Mouse (Mus musculus) testis, postnatal 10 days (tissue): ENCODE data around the gene Chek2.
"Not testable (repeated sequence)": the region's sequence is repeated elsewhere in the genome, so short reads cannot be mapped to it uniquely, and the experiment has no call there.

Source experiments
- DNase-seq: peaks from one replicate; pipeline ENCODE4 v3.0.0; 2021; ENCODE audit warnings: low spot score

Chek2 gene

DNA sequence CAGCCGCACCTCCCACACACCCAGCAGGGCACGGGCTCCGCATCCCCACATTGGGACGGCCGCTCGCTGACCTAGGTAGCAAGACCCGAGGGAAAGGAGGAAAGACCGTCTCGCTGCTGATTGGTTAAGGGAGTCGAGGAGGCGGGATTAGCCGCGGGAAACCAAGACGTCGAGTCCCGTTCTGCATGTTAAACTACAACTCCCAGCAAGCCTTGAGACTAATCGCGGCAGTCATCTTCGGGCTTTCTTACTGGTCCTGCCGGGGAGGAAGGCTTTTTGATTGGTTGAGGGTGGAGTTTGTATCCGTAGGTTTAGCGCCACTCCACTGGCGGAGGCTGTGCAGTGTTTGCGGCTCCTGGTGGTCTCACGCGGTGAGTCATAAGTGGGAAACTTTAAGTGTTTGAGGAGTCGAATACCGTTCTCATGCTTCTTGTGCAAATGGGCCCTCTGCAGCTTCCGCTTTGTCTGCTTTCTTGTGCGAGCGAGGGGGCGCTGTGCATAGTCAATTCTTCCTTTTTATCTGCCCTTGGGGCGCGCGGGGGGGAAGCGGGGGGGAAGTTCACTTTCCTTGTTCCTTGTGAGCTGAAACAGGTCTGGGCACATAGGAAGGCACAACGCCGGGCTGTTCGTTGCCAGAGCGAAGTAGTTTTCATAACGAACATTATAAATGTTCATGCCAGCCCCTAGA is at the start of gene Chek2, which contains the start of gene Hscb:
Gene Chek2, plus strand, starts transcription at position 302 of the 688 bp plus-strand sequence.
Gene Hscb, minus strand, starts transcription at position 100 of the 688 bp plus-strand sequence.
- DNase-seq, result peak; percentile 97

DNA sequence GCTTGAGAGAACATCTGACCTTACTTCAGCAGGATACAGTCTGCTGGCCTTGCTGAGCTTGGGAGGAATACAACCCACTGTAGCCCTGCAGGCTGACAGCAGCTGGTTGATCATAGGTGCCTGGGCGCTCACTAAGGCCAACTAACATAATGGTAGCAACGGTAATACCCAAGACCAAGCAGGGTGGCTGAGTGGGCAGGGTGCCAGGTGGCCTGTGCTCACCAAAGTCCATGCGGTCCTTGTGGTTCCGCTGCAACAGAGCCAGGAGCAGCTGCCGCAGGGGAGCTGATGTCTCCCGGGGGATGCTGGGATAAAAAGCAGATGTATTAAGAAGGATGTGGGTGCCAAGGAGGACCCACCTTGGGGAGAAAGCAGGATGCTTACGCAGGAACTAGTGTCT is 45.4 kb upstream of the Chek2 start:
- no peak for DNase-seq

DNA sequence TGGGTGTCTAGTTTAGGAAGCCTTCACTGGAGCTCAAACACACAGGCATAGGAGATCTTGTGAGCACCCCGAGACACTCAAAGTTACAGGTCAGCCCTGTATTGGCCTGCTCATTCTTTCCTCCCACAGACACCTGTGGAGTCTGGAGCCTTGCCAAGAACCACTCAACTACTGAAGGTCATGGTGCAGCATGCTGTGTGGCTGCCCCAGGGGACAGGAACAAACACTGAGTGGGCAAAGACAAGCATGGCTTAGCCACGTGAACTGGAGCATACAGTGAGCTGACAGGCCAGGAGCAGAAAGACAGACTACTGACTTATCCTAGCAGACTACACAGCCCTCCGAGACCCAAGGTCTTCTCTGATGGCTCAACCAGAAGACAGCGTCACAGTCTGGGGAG is 42.1 kb upstream of the Chek2 start:
- DNase-seq, result no peak

DNA sequence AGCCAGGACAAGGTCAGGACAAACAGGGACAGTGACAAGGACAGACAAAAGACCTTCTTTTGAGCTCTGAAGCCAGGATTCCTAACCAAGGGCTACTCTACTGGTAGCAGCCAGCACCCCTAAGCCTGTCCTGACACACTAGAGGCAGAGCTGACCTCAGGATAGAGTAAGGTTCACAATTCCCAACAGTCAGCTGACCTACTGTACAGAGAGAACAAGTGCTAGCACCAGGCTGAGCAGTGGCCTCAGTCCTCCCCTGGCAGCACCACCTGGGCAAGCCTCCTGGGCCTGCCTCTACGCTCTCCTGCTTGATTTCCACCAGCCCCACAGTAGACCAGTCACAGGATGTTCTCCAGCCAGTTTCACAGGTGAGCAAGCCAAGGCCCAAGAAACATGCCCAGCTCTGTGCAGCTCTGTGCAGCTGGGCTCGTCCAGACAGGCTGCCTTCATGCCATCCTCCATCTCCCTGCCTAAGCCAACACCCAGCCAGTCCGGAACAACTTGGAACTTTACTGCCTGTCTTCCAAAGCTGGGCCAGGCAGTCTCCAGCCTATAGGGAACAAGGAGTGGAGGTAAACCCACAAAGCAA is 38.6 kb upstream of the Chek2 start:
- no peak for DNase-seq

DNA sequence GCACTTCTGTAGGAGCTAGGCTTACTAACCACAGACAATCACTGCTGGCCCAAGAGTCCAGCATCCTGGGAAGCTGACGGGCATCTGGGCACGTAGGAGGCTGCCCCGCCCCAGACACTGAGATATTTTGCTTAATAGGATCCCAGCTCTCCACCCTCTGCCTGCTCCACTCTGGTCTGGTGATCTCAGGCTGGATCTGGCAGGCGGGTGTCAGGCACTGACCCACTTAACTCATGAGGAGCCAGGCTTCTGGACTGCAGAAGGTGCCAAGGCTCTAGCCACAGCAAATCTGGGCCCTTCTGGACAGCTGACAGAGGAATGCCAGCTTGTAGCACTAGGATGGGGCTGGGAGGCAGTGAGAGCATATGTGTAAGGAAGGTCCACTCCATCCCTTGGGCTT is 37.6 kb upstream of the Chek2 start:
- no peak for DNase-seq

DNA sequence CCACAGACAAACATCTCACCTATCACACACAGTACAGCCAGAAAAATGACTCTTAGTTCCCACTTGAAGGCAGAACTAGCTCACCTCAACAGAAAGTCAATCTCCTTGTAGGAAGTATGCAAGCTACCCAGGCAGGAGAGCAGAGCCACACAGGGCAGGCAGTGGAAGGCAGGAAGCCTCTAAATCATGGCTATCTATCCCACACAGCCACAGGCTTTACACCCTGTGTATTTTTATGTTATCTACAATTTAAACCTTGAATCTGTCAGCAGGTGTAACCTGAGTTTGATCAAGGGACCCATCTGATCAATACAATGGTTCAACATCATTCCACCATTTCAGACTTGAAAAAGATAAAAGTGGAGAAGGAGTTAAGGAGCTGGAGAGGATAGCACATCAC is 37.0 kb upstream of the Chek2 start:
- DNase-seq, result no peak

DNA sequence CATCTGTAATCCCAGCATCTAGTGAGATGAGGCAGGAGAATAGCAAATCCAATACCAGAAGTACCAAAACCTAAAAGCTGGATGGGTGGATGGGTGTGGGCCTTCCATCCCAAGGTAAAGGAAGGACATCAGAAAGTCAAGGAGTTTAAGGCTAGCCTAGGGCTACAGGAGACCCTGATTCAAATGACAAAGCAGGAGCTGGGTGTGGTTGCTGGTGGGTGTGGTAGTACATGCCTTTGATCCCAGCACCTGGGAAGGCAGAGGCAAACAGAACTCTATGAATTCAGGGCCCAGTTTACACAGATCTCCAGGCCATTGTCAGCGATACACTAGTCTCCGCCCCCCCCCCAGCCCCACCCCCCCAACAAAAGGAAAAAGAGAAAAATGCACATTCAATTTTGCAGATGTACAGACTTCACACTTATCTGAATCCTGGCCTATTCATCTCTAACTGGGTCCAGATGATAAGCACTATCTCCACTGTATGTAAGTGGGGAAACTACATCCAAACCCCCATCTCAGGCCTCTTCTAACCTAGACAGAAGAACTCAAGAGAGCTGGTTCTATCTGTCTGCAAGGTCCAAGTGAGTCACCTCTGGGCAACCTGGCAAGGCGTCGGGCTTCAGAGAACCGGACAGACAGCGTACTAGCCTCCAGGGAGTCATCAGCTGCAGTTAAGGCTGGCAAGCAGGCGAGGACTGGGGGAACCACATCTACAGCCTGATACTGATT is 35.6 kb upstream of the Chek2 start:
- DNase-seq, result no peak

DNA sequence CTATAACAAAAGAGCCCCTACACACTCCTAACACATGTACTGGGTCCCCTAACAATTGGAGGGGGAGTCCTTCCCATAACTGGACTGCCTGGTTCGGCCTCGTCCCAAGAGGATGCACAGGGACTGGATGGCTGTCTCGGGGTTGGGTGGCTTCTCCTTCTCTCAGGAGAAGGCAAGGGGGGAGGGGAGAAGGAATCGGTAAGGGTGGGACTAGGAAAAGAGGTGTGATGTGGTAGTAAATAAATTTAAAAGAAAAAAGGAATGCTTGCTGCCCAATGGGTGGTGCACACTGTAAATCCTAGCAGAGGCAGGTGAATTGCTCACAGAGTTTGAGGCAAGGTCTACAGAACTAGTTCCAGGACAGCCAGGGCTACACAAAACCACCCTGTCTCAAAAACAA is 33.6 kb upstream of the Chek2 start:
- DNase-seq, result no peak

DNA sequence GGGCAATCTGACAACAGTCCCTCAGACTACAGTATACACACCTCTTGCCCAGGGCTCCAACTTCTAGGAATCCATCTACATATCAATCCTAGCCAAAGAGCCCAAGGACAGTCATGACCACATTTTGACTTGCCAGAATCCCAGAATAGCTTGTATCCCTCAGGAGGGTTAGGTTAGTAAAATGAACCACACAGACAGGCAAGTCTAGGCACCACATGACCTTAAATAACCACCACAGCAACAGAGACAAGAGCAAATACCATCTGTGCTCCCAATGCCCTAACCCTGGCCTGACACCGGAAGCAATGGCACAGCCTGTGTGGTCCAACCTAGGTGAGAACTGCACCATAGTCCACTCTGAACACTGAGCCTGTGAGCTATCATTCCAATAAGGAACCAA is 33.1 kb upstream of the Chek2 start:
- no peak for DNase-seq

DNA sequence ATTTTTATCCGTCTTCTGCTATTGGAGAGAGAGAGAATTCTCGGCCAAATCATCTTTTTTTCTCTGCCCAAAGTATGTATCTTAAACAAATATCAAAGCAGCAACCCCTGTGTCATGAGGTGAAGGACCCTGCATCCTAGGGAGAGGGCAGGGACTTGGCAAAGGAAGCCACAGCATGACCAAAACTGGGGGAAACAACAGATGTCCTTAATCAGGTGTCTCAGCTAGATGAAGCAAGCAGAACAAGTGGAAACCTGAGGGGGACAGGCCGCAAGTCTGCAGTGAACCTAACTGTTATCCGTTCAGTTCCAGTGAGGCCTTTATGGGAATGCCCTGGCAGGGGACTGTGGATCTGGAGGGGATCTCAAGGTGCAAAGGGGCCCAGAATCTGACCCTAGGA is 32.3 kb upstream of the Chek2 start:
- DNase-seq, result no peak

DNA sequence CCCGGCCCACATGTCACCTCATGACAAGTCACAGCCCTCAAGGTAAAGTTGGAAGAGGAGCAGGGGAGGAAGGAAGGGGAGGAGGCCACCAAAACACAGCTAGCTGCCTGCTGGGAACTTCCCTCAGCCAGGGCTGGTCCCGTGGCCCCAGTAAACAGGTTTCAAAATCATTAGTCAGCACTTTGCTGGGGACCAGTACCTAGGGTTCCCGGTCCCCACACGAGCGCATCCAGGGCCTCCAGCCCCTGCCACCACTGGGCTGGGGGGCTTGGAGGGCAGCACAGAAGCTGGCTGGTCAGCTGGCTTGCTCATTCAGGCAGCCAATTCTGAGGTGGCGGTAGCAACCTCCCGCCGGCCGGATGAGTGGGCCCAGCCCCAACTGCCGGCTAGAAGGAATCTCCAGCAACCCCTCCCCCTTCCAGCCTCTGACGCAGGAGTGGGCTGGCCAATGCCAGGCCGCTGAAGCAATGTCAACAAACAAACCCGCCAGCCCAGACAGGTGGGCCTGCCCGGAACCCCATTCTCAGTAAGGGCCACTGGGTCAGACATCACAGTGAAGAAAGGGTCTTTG is 31.6 kb upstream of the Chek2 start:
- peak; percentile 85 for DNase-seq

DNA sequence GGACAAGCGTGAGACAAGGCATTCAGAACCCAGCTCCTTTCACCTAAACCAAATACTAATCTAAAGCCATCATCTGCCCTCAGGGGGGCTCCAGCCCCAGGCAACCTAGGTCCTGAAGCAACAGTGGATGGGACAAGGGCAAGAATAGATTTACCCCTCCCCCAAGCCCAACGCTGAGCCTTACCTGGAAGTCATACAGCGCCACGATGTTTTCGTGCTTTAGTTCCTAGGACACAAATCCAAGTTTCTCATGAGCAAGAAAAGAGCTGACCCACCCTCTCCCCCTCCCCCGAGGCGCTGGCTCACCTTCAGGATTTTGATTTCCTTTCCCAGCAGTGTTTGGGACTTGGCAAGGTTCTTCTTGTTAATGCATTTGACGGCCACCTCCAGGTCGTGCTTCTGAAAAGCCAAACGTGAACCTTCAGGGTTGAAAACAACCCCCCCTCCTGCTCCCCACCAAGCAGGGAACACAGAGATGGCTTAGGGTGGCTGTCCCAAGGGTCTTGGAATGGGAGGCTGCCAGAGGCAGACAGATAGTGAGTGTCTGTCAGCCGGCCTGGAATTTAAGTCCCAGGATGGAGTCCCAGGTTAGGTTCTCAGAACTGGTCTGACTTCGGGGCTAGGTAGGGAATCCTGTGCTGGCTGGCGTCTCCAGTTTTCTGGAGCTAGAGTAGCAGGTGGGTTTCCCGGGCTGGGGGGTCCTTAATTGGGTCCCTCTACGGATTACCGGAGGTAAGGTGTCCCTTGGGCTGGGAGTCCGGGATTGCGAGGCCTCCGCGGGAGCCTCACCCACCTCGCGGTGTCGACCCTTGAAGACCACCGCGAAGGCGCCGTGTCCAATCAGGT is 30.7 kb upstream of the Chek2 start:
- DNase-seq, result no peak

DNA sequence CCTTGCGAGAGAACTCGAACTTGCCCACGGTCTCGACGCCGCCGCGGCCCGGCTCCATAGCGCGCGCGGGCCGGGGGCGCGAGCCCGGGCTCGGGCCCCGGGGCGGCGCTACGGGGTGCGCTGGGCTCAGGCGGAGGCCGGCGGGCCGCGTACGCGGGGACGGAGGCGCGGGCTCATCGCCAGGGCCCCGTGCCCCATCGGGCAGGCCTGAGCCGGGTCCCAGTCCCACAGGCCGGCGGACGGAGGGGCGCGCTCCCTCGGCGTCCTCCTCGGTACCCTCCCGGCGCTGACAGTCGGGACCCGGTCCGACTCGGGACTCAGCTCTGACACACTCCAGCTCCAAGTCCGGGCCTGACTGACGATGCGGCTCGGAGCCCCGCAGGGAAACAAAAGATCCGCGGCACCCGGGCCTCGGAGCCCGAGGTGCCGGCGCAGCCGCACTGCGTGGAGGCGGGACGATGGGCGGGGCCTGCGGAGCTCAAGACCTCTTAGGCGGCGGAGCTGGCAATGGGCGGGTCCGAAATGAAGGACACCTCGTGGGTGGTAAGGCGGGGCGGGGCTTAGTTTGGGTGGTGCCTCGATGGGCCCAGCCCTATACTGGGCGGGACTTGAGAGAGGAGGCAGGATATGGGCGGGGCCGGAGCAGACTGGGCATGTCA is 30.0 kb upstream of the Chek2 start, which contains the start of gene Ulk1:
Gene Ulk1, minus strand, starts transcription at position 431 of the 659 bp plus-strand sequence.
- peak; percentile 100 for DNase-seq

DNA sequence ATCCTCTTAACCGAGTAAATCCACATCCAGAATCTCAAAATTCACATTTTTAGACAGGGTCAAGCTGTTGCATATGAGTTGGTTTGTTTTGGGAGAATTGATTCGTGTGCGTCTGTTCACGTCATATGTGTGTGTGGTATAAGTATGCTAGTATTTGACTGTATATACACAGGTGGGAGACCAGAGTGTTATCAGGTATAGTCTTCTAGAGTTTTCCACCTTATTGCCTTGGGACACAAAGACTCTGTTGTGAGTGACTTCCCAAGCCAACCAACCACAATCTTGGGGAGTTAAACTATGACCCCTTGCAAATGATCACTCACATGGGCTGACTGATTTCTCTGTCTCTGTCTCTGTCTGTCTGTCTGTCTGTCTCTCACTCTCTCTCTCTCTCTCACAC is 15.4 kb upstream of the Chek2 start:
- no peak for DNase-seq

DNA sequence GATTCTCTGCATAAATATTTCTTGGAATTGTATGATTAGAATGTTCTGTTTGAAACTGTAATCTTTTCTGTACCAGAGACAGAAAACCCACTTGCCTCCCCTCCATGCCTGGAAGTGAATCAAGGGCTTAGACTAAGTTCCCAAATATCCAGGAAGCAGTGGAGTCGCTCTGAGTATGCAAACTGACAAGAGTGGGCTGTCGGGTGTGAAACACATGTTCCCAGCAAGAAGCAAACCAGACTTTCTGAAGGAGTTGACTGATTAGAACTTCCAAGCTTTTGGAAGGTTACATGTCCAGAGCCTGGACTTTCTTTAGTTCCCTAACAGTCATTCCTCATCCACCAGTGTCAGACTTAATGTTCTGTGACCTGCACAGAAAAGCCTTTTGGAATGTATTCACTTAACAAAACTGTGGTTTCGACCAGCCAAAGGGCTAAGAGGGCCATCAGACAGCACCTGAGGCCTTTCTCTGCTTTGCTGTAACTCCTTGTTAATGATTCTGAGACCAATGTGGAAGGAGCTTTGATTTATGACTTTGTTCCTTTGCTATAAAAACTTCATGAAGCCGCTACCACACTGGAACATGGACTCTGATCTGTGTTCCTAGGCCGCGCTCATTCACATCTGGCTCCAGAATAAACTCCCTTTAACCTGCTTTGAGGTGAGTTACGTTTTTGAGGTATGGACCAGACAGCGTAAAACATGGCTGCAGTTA is 12.8 kb upstream of the Chek2 start:
- no peak for DNase-seq

DNA sequence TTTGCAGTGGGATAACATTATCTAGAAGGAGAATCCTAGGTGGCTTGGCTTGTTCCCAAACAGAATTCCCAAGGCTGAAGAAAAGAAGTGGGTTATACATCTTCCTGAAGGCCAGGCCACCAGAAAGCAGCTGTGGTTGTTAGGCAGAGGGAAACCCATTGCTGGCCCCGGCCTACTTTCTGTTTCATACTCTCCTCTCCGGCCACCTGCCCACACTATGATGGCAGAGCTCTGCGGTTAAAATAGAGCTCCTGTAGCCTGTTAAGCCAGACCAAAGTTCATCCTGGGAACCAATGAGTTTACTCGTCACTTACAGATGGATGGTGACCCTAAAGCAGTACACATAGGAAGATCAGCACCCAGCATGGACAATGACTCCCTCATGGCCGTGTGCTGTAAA is 12.2 kb upstream of the Chek2 start:
- no peak for DNase-seq

DNA sequence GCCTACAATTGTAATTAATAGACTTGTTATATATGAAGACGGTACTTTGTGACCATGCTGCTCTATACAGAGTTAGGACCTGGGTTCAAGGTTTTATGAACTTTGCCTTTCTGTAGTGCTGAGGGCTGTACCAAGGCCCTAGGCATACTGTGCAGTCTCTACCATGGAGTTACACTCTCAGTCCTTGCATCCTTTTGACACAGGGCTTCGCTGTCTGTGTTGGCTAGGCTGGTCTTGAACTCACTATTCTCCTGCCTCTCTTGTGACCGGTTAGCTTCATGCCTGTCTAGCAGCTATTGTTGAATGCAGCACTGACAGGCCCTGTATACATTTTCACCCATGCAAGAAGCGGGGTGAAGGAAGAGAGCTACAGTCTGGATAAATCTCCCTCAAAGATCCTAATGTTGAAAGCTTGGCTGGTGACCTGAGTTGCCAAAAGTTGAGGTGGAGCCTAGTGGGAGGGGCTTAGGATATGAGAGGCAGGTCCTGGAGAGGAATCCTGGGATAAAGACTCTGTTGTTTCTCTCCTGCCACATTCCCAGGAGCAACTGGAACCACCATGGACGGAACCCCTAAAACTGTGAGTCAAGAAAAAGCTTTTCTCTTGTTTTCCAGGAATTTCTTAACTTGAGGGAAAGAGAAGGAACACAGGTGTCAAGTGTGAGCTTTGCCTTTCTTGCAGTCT is 8.6 kb upstream of the Chek2 start:
- no peak for DNase-seq

DNA sequence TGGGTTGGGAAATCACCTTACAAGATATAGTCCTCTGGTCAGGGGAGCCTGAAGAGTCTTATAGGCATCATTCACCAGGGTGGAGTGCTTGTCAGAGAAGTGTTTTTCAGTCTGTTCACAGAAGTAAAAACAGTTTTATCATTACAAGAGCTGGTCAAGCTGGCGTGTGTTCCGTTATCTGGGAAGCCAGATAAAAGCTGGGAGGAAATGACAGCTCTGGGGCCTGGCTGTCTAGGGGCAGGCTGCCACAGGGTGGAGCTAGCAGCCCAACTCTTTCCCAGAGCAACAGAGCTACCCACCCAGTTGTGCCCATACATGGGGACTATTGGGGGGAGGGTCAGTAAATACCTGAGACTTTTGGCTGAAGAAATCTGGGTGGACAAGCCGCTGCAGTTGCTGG is 3.8 kb upstream of the Chek2 start:
- DNase-seq, result peak; percentile 69

DNA sequence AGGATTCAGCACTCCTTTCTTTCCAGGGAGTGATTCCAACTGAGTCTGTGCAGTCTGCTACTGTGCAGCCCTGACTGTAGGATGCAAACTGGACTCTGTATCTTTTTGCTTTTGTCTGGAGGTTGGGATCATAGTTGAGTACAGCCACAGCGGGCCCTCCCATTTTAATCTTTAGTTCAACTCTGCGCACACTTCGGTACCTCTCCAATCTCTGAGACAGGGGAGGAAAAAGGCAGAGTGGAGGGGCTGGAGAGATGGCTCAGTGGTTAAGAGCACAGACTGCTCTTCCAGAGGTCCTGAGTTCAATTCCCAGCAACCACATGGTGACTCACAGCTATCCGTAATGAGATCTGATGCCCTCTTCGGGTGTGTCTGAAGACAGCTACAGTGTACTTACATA is 1.8 kb upstream of the Chek2 start:
- not testable (repeated sequence) for DNase-seq

DNA sequence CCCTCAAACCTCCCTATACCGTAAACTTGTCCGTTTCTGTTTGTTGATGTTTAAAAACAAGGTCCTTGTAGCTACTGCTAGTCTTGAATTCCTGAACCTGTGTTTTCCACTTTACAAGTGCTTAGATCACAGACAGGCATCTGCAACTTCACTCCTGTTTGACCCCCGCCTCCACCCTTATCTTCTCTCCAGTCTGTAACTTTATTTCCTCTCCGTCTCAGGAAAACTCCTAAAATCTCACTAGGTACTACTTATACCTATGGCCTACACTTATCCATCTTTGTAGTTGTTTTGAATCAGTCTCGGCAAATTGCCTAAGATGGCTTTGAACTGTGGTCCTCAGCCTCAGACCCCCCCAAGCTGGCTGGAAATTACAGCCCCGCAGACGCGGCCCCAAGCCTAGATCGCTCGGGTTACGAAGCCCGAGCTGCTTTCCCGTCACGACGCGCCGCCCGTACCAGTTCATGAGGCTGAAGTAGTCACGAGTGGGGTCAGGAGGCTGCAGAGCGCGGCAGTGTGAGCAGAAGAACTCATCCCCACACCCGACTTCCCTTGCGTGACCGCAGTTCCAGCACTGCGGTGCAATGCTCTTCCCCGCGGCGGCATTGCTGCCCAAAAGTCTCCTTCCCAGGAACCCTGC is 621 bp upstream of the Chek2 start:
- no peak for DNase-seq
